In the genomic region with DNA sequence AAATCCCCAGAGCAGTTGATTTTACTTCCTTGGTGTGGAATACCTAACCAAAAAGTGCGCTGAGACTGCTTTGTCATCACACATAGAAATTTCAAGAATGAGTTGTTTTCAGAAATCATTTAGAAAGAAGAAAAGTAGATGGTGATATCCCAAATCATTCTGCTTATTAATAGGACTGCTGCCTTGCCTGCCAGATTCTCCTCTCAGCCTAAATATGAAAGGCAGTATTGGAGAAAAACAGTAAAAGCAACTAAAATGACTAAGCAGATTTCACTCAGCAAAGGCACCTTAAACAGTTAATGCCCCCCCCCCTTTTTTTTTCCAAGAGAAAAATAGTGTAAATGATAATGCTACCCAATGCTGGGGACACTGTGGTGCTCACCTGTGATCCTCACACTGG, we compare ENCODE assay signal across 11 mouse cellular contexts. TPM values are rescaled to one million over a fixed set of nuclear protein-coding genes. Genes with fewer than 3 reads are reported as not detected.
A peak's percentile ranks its signal among the peaks of the same experiment; 100 is the strongest.
DNase-seq lines count a peak whose midpoint lies in the region; ATAC-seq and TF ChIP-seq lines count a peak whose summit lies in the region.
"Had no signal": no experiment of that assay in that cellular context is flagged by ENCODE, and none has a peak within 500 bp of the region (broad histone marks: within the 10 kb centered on the region; RNA-seq: fewer than 3 reads in every experiment).

No protein-coding gene starts in this region.

- no peak overlapping the region for H3K9ac ChIP-seq in kidney, postnatal 0 days (ENCODE audit: low read depth, low read length)
- H3K9ac ChIP-seq in CH12.LX (ENCODE audit: insufficient read depth, low read depth), result peak overlapping the region; percentile 98; the same call in 1 of the 2 replicates
- H3K9ac ChIP-seq in ES-E14 (ENCODE audit: insufficient read depth, low read depth, low read length, poor library complexity, severe bottlenecking), result no peak overlapping the region; the same call in 1 of the 2 replicates
- H3K9ac ChIP-seq in liver, embryonic 15.5 days, result peak overlapping the region; percentile 99
- H3K9ac ChIP-seq: stomach, embryonic 15.5 days had no signal

- no peaks in the 10 kb centered on the region for H3K9me3 ChIP-seq in kidney, postnatal 0 days (replicated peaks; ENCODE audit: low read length)
- no peaks in the 10 kb centered on the region for H3K9me3 ChIP-seq in CH12.LX (replicated peaks; ENCODE audit: low read length)
- no peaks in the 10 kb centered on the region for H3K9me3 ChIP-seq in ES-E14 (ENCODE audit: control insufficient read depth, insufficient read depth, low read depth, low read length)
- no peaks in the 10 kb centered on the region for H3K9me3 ChIP-seq in liver, embryonic 15.5 days (replicated peaks)
- H3K9me3 ChIP-seq: G1E; stomach, embryonic 15.5 days had no signal

- no peak for TF ChIP-seq CTCF in kidney, postnatal 0 days (IDR thresholded peaks at IDR 0.05; ENCODE audit: low read depth)
- no peak for TF ChIP-seq CTCF in CH12.LX (conservative IDR thresholded peaks at IDR 0.05 in 1 of 2, IDR thresholded peaks at IDR 0.05 in 1 of 2; ENCODE audit: low read depth in 2 of 2, low read length in 2 of 2)

- in situ Hi-C loops in CH12.LX (cut with MboI; ENCODE audit: low pct_ligation_motif_present, low pct_unique_long_range_greater_than_20kb, low sequenced_read_pairs) (no loop called here), ES-E14 (cut with MboI; ENCODE audit: low sequenced_read_pairs in 2 of 2, unreplicated experiment in 2 of 2) (no loop called here)

- 98% methylated on average over 1 of the region's 1 CpGs for WGBS in kidney, postnatal 0 days
- 59% methylated on average over 1 of the region's 1 CpGs for WGBS in liver, embryonic 15.5 days (ENCODE audit: insufficient replicate concordance)

- no peak for DNase-seq in kidney, postnatal 0 days (ENCODE audit: low spot score)
- DNase-seq in kidney, adult 11 months, result no peak
- DNase-seq in CH12.LX (ENCODE audit: extremely low read depth) (no peak), ES-E14 (ENCODE audit: low read depth, low spot score) (no peak)
- DNase-seq in right cerebral cortex, postnatal 14 days, result no peak
- no peak for DNase-seq in yolk sac, embryonic 10.5 days (ENCODE audit: low spot score)
- DNase-seq: gastrocnemius, postnatal 10 days; lung, postnatal 4 days had no signal

- no peak for TF ChIP-seq POLR2A in CH12.LX (IDR thresholded peaks at IDR 0.05; ENCODE audit: low read depth, low read length)

- dilution Hi-C loops in CH12.LX (cut with MboI; ENCODE audit: extremely low pct_ligation_motif_present, extremely low pct_unique_long_range_greater_than_20kb, low sequenced_read_pairs), result no loop called here

- no peak for ATAC-seq in kidney, postnatal 0 days (replicated peaks; ENCODE audit: low FRiP score, low read depth)
- no peak for ATAC-seq in liver, embryonic 15.5 days (ENCODE audit: insufficient read depth)

- no peaks in the 10 kb centered on the region for H3K36me3 ChIP-seq in kidney, postnatal 0 days (ENCODE audit: insufficient read depth, low read length)
- H3K36me3 ChIP-seq in CH12.LX (replicated peaks in 1 of 2; ENCODE audit: control insufficient read depth in 1 of 2, insufficient read depth in 1 of 2, low read length in 1 of 2), result peaks cover 0 to 5% of the 10 kb centered on the region in 2 experiments
- no peaks in the 10 kb centered on the region for H3K36me3 ChIP-seq in ES-E14 (ENCODE audit: control insufficient read depth, insufficient read depth, low read length, poor library complexity, severe bottlenecking)
- H3K36me3 ChIP-seq in liver, embryonic 15.5 days (replicated peaks), result peaks cover 3% of the 10 kb centered on the region; the same call in 1 of the 2 replicates
- H3K36me3 ChIP-seq: G1E; stomach, embryonic 15.5 days had no signal

- H3K27ac ChIP-seq in kidney, postnatal 0 days, result peak overlapping the region; percentile 96; the same call in 1 of the 2 replicates
- H3K27ac ChIP-seq in CH12.LX (ENCODE audit: insufficient read depth, low read depth) (no peak overlapping the region), ES-E14 (ENCODE audit: insufficient read depth, low read depth, low read length, poor library complexity, severe bottlenecking) (no peak overlapping the region)
- H3K27ac ChIP-seq in liver, embryonic 15.5 days (replicated peaks), result peak overlapping the region; percentile 100

- TF ChIP-seq EP300 in CH12.LX (IDR thresholded peaks at IDR 0.05; ENCODE audit: low read length), result 0 out of 2 replicates have a peak, but pooled peaks have one; percentile 26

- no peaks in the 10 kb centered on the region for H3K27me3 ChIP-seq in kidney, postnatal 0 days (ENCODE audit: insufficient read depth, low read length)
- no peaks in the 10 kb centered on the region for H3K27me3 ChIP-seq in CH12.LX (replicated peaks)
- no peaks in the 10 kb centered on the region for H3K27me3 ChIP-seq in liver, embryonic 15.5 days
- H3K27me3 ChIP-seq: stomach, embryonic 15.5 days had no signal

- H3K4me1 ChIP-seq in kidney, postnatal 0 days (replicated peaks; ENCODE audit: insufficient read depth, low read length), result 0 out of 2 replicates have a peak, but pooled peaks cover 4% of the 10 kb centered on the region
- H3K4me1 ChIP-seq in CH12.LX (ENCODE audit: control insufficient read depth in 1 of 2, insufficient read depth in 2 of 2) (peaks cover 3 to 31% of the 10 kb centered on the region in 2 experiments; a peak in 3 of 4 replicates), ES-E14 (ENCODE audit: control insufficient read depth in 2 of 2, insufficient read depth in 2 of 2, low read length in 2 of 2, poor library complexity in 1 of 2) (peaks cover 0 to 6% of the 10 kb centered on the region in 2 experiments; a peak in 3 of 4 replicates)
- H3K4me1 ChIP-seq in liver, embryonic 15.5 days (replicated peaks), result peaks cover 51% of the 10 kb centered on the region

- no peak overlapping the region for H3K4me2 ChIP-seq in kidney, postnatal 0 days (ENCODE audit: low read length)
- H3K4me2 ChIP-seq in CH12.LX (ENCODE audit: insufficient read depth, low read depth, poor library complexity, severe bottlenecking), result peak overlapping the region; percentile 60; the same call in 1 of the 2 replicates
- H3K4me2 ChIP-seq in liver, embryonic 15.5 days, result peak overlapping the region; percentile 83

- H3K4me3 ChIP-seq in kidney, postnatal 0 days (replicated peaks; ENCODE audit: low read depth, low read length), result no peak overlapping the region
- H3K4me3 ChIP-seq in CH12.LX (replicated peaks in 1 of 3; ENCODE audit: low read depth in 2 of 3, low read length in 2 of 3, poor library complexity in 1 of 3), result peak overlapping the region in 2 of 3 experiments; percentile 86 to 93
- no peak overlapping the region for H3K4me3 ChIP-seq in ES-E14 (ENCODE audit: insufficient read depth in 1 of 2, low read depth in 1 of 2, low read length in 2 of 2, poor library complexity in 1 of 2, severe bottlenecking in 1 of 2)
- H3K4me3 ChIP-seq in liver, embryonic 15.5 days (replicated peaks), result peak overlapping the region; percentile 92

- TF ChIP-seq RAD21 in CH12.LX (IDR thresholded peaks at IDR 0.05; ENCODE audit: low read depth, low read length), result no peak

- peaks cover 27% of the 10 kb centered on the region for H3K79me2 ChIP-seq in CH12.LX (replicated peaks; ENCODE audit: control insufficient read depth, extremely low read depth, insufficient read depth, poor library complexity, severe bottlenecking)

TF ChIP-seq in CH12.LX, 34 proteins besides CTCF, POLR2A, EP300 and RAD21:
- TF ChIP-seq MAFK (IDR thresholded peaks at IDR 0.05; ENCODE audit: insufficient replicate concordance, low read length) (peak; percentile 64; the same call in 1 of the 2 replicates), MXI1 (IDR thresholded peaks at IDR 0.05; ENCODE audit: low read depth, low read length) (0 out of 2 replicates have a peak, but pooled peaks have one; percentile 43), SIN3A (IDR thresholded peaks at IDR 0.05; ENCODE audit: low read length) (no peak; the same call in 1 of the 2 replicates)

TF ChIP-seq in ES-E14, 5 proteins besides CTCF, POLR2A, EP300 and RAD21:
- peak; percentile 53; the same call in 1 of the 2 replicates for TF ChIP-seq MAFK (IDR thresholded peaks at IDR 0.05; ENCODE audit: insufficient read depth, low read depth, low read length)
- no peak for TF ChIP-seq CHD2 (IDR thresholded peaks at IDR 0.05; ENCODE audit: low read depth, low read length)
- no peak for TF ChIP-seq ZNF384 (IDR thresholded peaks at IDR 0.05; ENCODE audit: low read depth, low read length)

RNA-seq across cellular contexts. Expression of a gene that starts 1.9 kb away (rescaled TPM):
- 113 and 120 TPM in 2 replicates for polyA plus RNA-seq in kidney, postnatal 0 days (2015; fragmentation: Nextera tagmentation; extraction: Ambion mirVana)
- total RNA-seq in CH12.LX (2012; rRNA removed) (140 and 174 TPM in 2 replicates), CH12.LX (2014; rRNA removed) (284 and 303 TPM in 2 replicates), ES-E14 (2012; rRNA removed) (106 and 176 TPM in 2 replicates)
- polyA plus RNA-seq in CH12.LX (2012; ENCODE audit: insufficient read length, low read depth), result 219 and 256 TPM in 2 replicates
- 79.4 and 91.3 TPM in 2 replicates for polyA plus RNA-seq in liver, embryonic 15.5 days (2015; fragmentation: Nextera tagmentation; extraction: Ambion mirVana)

RNA-seq across cellular contexts. Expression of a gene that starts 48.3 kb away (rescaled TPM):
- 30.7 and 33.3 TPM in 2 replicates for polyA plus RNA-seq in kidney, postnatal 0 days (2015; fragmentation: Nextera tagmentation; extraction: Ambion mirVana)
- total RNA-seq in CH12.LX (2012; rRNA removed), result 12.3 and 12.6 TPM in 2 replicates
- total RNA-seq in CH12.LX (2014; rRNA removed), result 20.3 and 23.3 TPM in 2 replicates
- polyA plus RNA-seq in CH12.LX (2012; ENCODE audit: insufficient read length, low read depth), result 15.5 and 15.6 TPM in 2 replicates
- 21.6 and 24.5 TPM in 2 replicates for total RNA-seq in ES-E14 (2012; rRNA removed)
- 8.8 and 9.3 TPM in 2 replicates for polyA plus RNA-seq in liver, embryonic 15.5 days (2015; fragmentation: Nextera tagmentation; extraction: Ambion mirVana)

Comparison
In these comparisons a context has a peak if more than half of its experiments do, and no peak if none do; other contexts are left out.
1. H3K27ac ChIP-seq: peak in kidney, postnatal 0 days (single experiment) and liver, embryonic 15.5 days (single experiment); none in CH12.LX (single experiment) and ES-E14 (single experiment).
2. H3K4me3 ChIP-seq: peak in CH12.LX (2 of 3) and liver, embryonic 15.5 days (single experiment); none in kidney, postnatal 0 days (single experiment) and ES-E14 (0 of 2).
3. H3K9ac ChIP-seq: peak in CH12.LX (single experiment) and liver, embryonic 15.5 days (single experiment); none in kidney, postnatal 0 days (single experiment) and ES-E14 (single experiment).